Mouse (Mus musculus) adrenal gland (tissue): Measurements from ENCODE around the gene Cep41.

Experiments used
- intact Hi-C: fragments of 180-260 bp; cut with DNase I; formaldehyde crosslinking; loops from one replicate; pipeline ENCODE4 v1.15.1; 2025

The Cep41 gene

GRCm38 (mm10) chr6:30629989-30630388, 63.6 kb downstream of the Cep41 start:
- intact Hi-C loops: no loop called here

GRCm38 (mm10) chr6:30628152-30628551, 65.4 kb downstream of the Cep41 start:
- intact Hi-C loops: no loop called here

- intact Hi-C loops: no loop called here
Measured at GRCm38 (mm10) chr6:30624763-30625162, 68.8 kb downstream of the Cep41 start.

- intact Hi-C loops: no loop called here
Measured at GRCm38 (mm10) chr6:30621986-30622389, 71.6 kb downstream of the Cep41 start.

GRCm38 (mm10) chr6:30620994-30621393, 72.6 kb downstream of the Cep41 start:
- intact Hi-C loops: no loop called here

GRCm38 (mm10) chr6:30620591-30620990, 73.0 kb downstream of the Cep41 start:
- intact Hi-C loops: no loop called here

- intact Hi-C loops: no loop called here
Measured at GRCm38 (mm10) chr6:30619606-30620005, 73.9 kb downstream of the Cep41 start.

- intact Hi-C loops: no loop called here
Measured at GRCm38 (mm10) chr6:30618735-30619134, 74.8 kb downstream of the Cep41 start.

GRCm38 (mm10) chr6:30617959-30618590, 75.5 kb downstream of the Cep41 start:
- intact Hi-C loops: no loop called here

GRCm38 (mm10) chr6:30617020-30617958, 76.3 kb downstream of the Cep41 start:
- intact Hi-C loops: no loop called here

GRCm38 (mm10) chr6:30616491-30616941, 77.0 kb downstream of the Cep41 start:
- intact Hi-C loops: no loop called here

GRCm38 (mm10) chr6:30615741-30616140, 77.8 kb downstream of the Cep41 start:
- intact Hi-C loops: no loop called here

- intact Hi-C loops: no loop called here
Measured at GRCm38 (mm10) chr6:30614251-30614650, 79.3 kb downstream of the Cep41 start.

- intact Hi-C loops: no loop called here
Measured at GRCm38 (mm10) chr6:30611212-30611611, 82.3 kb downstream of the Cep41 start.

- intact Hi-C loops: no loop called here
Measured at GRCm38 (mm10) chr6:30610710-30611109, 82.8 kb downstream of the Cep41 start, which contains the start of gene Cpa5. TSS of gene Cpa5 (plus strand) at chr6:30611010.

- intact Hi-C loops: no loop called here
Measured at GRCm38 (mm10) chr6:30605672-30606071, 87.9 kb downstream of the Cep41 start.

- intact Hi-C loops: no loop called here
Measured at GRCm38 (mm10) chr6:30605111-30605510, 88.4 kb downstream of the Cep41 start.

- intact Hi-C loops: no loop called here
Measured at GRCm38 (mm10) chr6:30604342-30604867, 89.1 kb downstream of the Cep41 start.
